Mouse (Mus musculus) CD8-positive naive resting alpha-beta T cell, adult 2 months (primary cell): ENCODE results near the gene Naif1.

Experiments used
- DNase-seq, 2 experiments: peaks; one replicate each; pipeline ENCODE4 v3.0.0; 2022; ENCODE audit warnings: low read depth in 2 of 2, low spot score in 2 of 2

Naif1 gene

GRCm38 (mm10) chr2:32499365-32499764, 49.1 kb downstream of the Naif1 start:
- DNase-seq: no peak

- no peak for DNase-seq
Observed at GRCm38 (mm10) chr2:32500461-32500860, 50.2 kb downstream of the Naif1 start.

GRCm38 (mm10) chr2:32501754-32502324, 51.6 kb downstream of the Naif1 start:
- DNase-seq: no peak

GRCm38 (mm10) chr2:32502843-32503242, 52.6 kb downstream of the Naif1 start:
- DNase-seq: no peak

- DNase-seq: no peak
Observed at GRCm38 (mm10) chr2:32503588-32503987, 53.3 kb downstream of the Naif1 start.

- no peak for DNase-seq
Observed at GRCm38 (mm10) chr2:32505536-32505935, 55.3 kb downstream of the Naif1 start.
